Mouse (Mus musculus) heart, adult 2 months (tissue): ENCODE measurements around the gene Smim5. TPM values are rescaled to one million over a fixed set of nuclear protein-coding genes. Genes with fewer than 3 reads are reported as not detected.
A peak's percentile ranks its signal among the peaks of the same experiment; 100 is the strongest.

Experiments
- DNase-seq, 2 experiments: peaks; one replicate each; pipeline ENCODE4 v3.0.0; 2021
- H3K27ac ChIP-seq: fragments of 200-600 bp; 2 replicates; pipeline ENCODE4 v1.8.1; 2022
- H3K27me3 ChIP-seq: fragments of 200-500 bp; 2 replicates; pipeline ENCODE4 v1.6.1; 2012; ENCODE audit warnings: mild to moderate bottlenecking, low read length, inconsistent platforms, mixed read lengths; ENCODE audit not compliant: control insufficient read depth, insufficient read depth
- H3K36me3 ChIP-seq: fragments of 200-500 bp; 2 replicates; pipeline ENCODE4 v1.6.1; 2012; ENCODE audit warnings: low read length, inconsistent platforms; ENCODE audit not compliant: control insufficient read depth, insufficient read depth
- H3K4me1 ChIP-seq: fragments of 200-500 bp; 2 replicates; pipeline ENCODE4 v1.6.1; 2011; ENCODE audit warnings: low read length; ENCODE audit not compliant: control insufficient read depth, insufficient read depth
- H3K4me3 ChIP-seq: fragments of 200-600 bp; 2 replicates; pipeline ENCODE4 v1.8.1; 2022
- H3K79me2 ChIP-seq: fragments of 200-500 bp; replicated peaks from 2 replicates; pipeline ENCODE4 v1.6.1; 2012; ENCODE audit warnings: mild to moderate bottlenecking, inconsistent platforms, low read length, moderate library complexity, mixed read lengths; ENCODE audit not compliant: control insufficient read depth, insufficient read depth
- H3K9ac ChIP-seq: fragments of 200-500 bp; 2 replicates; pipeline ENCODE4 v1.6.1; 2012; ENCODE audit warnings: low read depth, mild to moderate bottlenecking, control low read depth, inconsistent platforms, low read length, mixed read lengths
- CTCF ChIP-seq: fragments of 200-600 bp; IDR thresholded peaks from 2 replicates; pipeline ENCODE4 v1.8.1; 2022; ENCODE audit warnings: antibody characterized with exemption, mild to moderate bottlenecking, moderate library complexity
- EP300 ChIP-seq: fragments of 200-500 bp; IDR thresholded peaks from 2 replicates; pipeline ENCODE4 v1.6.1; 2011; ENCODE audit warnings: low read depth, low read length, control low read depth; ENCODE audit not compliant: insufficient read depth
- POLR2A ChIP-seq: fragments of 200-500 bp; IDR thresholded peaks from 2 replicates; pipeline ENCODE4 v1.6.1; 2011; ENCODE audit warnings: mild to moderate bottlenecking, low read depth, low read length, control low read depth; ENCODE audit not compliant: insufficient read depth
- WGBS: fragments of 180-500 bp; shearing (Covaris S2); methylation state at CpG from one replicate; pipeline ENCODE4 v1.1.7; 2018; 5-methylcytosine and 5-hydroxymethylcytosine counted together
- intact Hi-C: fragments of 180-260 bp; cut with DNase I; formaldehyde crosslinking; loops from one replicate; pipeline ENCODE4 v1.15.1; 2025
- polyA plus RNA-seq: library from polyadenylated mRNA; depleted of rRNA; stranded (reverse); fragments of >200 nt; gene quantifications from 2 replicates; pipeline ENCODE4 v1.2.3, GENCODE M21; 2012
- total RNA-seq, 2 experiments: library from RNA; stranded (reverse); gene quantifications; 2 replicates each; pipeline ENCODE4 v1.2.3; 2021

The Smim5 gene
- total and polyA plus RNA-seq, 3 experiments: 10.2 to 21.8 (median 17.8) TPM

DNA sequence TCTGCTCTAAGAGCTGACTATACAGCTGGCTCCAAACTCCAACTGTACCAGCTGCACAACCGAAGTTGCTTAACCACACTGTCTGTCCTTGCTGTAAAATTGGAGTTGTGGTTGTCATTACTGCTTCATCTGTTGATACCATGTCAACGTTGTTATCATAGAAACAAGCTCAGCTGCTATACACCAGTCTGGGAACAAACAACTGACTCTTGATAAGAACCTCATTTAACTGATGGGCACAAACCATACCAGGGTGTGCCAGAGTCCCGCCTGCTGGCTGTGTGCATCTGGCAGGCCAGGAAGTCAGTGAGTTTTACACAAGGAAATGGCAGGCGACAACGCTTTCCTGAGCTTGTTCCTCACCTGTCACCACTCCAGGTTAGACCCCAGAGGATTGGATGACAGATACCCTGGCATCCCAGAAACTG, 11.4 kb downstream of the Smim5 start:
- DNase-seq: no peak
- 30% methylated on average over 5 of the region's 5 CpGs for WGBS

DNA sequence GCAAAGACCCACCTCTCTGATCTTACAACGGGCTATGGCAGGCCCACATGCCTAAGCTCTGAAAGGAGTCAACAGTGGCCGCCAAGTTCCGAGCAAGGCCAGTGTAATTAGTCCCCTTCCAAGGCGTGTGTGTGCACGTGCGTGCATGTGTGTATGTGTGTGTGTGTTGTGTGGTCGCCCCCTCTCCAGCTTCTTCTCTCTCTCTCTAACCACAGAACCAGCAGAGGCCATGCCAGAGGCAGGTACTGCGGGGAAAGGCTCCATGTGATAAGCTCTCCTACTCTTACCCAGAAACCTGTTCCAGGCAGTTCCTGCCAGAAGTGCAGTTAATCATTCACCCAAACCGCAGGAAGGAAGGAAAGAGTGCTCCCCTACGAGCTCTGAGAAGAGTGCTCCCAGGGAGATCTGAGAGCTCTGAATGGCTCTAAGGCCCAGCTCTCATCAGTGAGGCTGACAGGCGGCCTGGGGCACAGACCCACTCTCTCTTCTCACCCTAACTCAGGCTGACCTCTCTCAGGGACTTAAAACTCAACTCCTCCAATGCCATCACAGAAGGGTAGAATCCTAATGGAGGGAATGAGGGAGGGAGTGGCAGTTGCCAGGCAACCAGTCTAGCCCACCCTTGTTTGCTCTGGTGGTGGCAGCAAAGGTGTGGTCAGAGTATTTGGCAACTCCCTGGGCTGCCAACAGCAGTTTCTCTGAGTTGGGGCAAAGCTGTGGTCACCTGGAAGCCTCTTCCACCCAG, 12.0 kb downstream of the Smim5 start, which contains the start of gene Smim6:
Gene Smim6, plus strand, starts transcription at position 386 of the 745 bp plus-strand sequence.
- WGBS: 63% methylated on average over 11 of the region's 11 CpGs

More for the DNA sequence above, 11.4 kb downstream of the Smim5 start:
- no peaks in the 10 kb centered on the region for H3K79me2 ChIP-seq
- peaks cover 7% of the 10 kb centered on the region; the same call in 1 of the 2 replicates for H3K4me1 ChIP-seq
- intact Hi-C loops: no loop called here
- TF ChIP-seq POLR2A (no peak), EP300 (no peak), CTCF (no peak)
- no peak overlapping the region for H3K4me3 ChIP-seq
- H3K9ac ChIP-seq: no peak overlapping the region
- no peaks in the 10 kb centered on the region for H3K27me3 ChIP-seq
- no peaks in the 10 kb centered on the region; the same call in 1 of the 2 replicates for H3K36me3 ChIP-seq
- no peak overlapping the region for H3K27ac ChIP-seq

DNA sequence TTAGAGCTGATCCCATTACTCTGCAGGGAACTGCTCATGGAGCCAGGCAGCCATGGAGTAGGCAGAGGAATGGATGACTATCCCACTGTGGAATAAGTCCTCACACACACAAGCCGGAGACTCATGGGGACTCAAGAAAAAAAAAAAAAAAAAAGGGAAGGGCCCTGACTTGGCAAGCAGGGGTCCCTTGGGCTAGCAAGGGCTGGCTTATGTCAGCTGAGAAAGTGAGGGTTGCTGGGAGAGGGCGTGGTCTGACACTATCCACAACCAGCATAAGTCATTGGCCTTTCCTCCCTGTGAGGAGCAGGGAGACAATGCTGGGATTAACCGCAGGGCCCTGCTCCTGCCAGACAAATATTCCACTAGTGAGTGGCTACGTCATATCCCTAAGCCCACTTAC, 16.8 kb downstream of the Smim5 start:
- H3K27ac ChIP-seq: no peak overlapping the region
- DNase-seq: no peak
- no peaks in the 10 kb centered on the region for H3K79me2 ChIP-seq
- no peak for TF ChIP-seq POLR2A
- TF ChIP-seq CTCF: no peak
- no peak for TF ChIP-seq EP300
- no peaks in the 10 kb centered on the region for H3K27me3 ChIP-seq
- intact Hi-C loops: no loop called here
- no peaks in the 10 kb centered on the region for H3K36me3 ChIP-seq
- H3K9ac ChIP-seq: no peak overlapping the region
- 79% methylated on average over 4 of the region's 4 CpGs for WGBS
- no peaks in the 10 kb centered on the region; the same call in 1 of the 2 replicates for H3K4me1 ChIP-seq
- H3K4me3 ChIP-seq: no peak overlapping the region

More for the DNA sequence above, 12.0 kb downstream of the Smim5 start, which contains the start of gene Smim6:
- H3K9ac ChIP-seq: no peak within 1 kb of the TSS
- H3K79me2 ChIP-seq: no peaks in the 10 kb centered on the region
- no peaks in the 10 kb centered on the region for H3K27me3 ChIP-seq
- peaks cover 3% of the 10 kb centered on the region; the same call in 1 of the 2 replicates for H3K4me1 ChIP-seq
- DNase-seq: no peak
- H3K4me3 ChIP-seq: no peak within 1 kb of the TSS
- no peaks in the 10 kb centered on the region for H3K36me3 ChIP-seq
- intact Hi-C loops: no loop called here
- no peak within 1 kb of the TSS for H3K27ac ChIP-seq
- TF ChIP-seq CTCF: no peak
- no peak for TF ChIP-seq POLR2A
- no peak for TF ChIP-seq EP300

DNA sequence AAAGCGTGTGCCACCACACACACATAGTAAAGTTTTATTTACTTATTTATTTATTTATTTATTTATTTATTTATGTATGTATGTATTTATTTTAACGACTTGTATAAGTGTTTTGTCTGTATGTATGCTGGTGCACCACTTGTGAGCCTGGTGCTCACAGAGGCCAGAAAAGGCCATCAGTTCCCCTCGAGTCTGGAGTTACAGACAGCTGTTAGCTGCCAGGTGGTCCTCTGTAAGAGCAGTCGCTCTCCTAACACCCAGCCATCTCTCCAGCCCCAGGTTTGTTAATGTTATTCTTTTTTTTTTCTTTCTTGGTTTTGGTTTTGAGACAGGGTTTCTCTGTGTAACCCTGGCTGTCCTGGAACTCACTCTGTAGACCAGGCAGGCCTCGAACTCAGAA, 18.9 kb downstream of the Smim5 start:
- no peaks in the 10 kb centered on the region for H3K36me3 ChIP-seq
- TF ChIP-seq CTCF (no peak), POLR2A (no peak), EP300 (no peak)
- no peaks in the 10 kb centered on the region for H3K79me2 ChIP-seq
- intact Hi-C loops: no loop called here
- DNase-seq: no peak
- no peaks in the 10 kb centered on the region for H3K4me1 ChIP-seq
- H3K9ac ChIP-seq: no peak overlapping the region
- H3K4me3 ChIP-seq: no peak overlapping the region
- 87% methylated on average over 5 of the region's 5 CpGs for WGBS
- H3K27ac ChIP-seq: no peak overlapping the region
- H3K27me3 ChIP-seq: no peaks in the 10 kb centered on the region

DNA sequence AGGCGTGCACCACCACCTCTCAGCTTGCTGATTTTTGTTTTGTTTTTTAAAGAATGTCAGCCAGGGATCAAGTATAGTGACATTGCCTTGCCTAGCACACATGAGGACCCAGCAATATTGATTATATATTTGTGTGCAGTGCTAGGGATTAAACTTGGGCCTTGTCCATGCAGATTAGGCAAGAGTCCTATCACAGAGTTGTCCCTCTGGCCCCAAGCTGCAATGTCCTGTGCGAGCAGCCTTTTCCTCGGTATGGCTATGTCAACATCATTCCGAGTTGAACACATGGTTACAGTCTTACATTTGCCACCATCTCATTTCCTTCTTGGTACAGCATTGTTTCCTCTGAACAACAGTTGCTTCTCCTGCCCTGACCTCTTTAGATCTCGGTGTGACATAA, 19.3 kb downstream of the Smim5 start:
- H3K27ac ChIP-seq: no peak overlapping the region
- H3K36me3 ChIP-seq: no peaks in the 10 kb centered on the region

DNA sequence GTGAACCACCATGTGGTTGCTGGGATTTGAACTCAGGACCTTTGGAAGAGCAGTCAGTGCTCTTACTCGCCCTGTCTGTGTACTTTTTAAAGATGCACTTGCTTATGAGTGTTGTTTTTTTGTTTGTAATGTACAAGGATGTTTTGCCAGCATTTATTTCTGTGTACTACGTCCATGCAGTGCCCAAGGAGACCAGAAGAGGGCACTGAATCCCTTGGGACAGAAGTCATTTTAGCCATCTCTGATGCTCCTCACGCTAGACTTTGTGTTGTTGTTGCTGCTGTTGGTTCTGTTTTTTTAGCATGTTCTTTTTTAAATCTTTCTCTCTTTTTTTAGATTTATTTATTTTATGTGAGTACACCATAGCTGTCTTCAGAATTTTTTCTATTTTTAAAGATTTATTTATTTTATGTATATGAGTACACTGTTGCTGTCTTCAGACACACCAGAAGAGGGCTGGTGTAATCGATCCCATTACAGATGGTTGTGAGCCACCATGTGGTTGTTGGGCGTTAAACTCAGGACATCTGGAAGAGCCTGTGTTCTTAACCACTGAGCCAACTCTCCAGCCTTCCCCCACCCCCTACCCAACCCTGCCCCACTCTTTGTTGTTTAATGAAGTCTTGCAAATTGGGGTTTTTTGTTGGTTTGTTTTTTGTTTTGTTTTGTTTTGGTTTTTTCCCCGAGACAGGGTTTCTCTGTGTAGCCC, 20.5 kb downstream of the Smim5 start:
- TF ChIP-seq CTCF: peak; percentile 86
- TF ChIP-seq POLR2A: no peak
- TF ChIP-seq EP300: no peak
- Histone ChIP-seq H3K9ac (no peak overlapping the region), H3K4me1 (no peaks in the 10 kb centered on the region), H3K36me3 (no peaks in the 10 kb centered on the region), H3K27me3 (no peaks in the 10 kb centered on the region), H3K27ac (no peak overlapping the region), H3K4me3 (no peak overlapping the region), H3K79me2 (no peaks in the 10 kb centered on the region)
- DNase-seq: peak; percentile 33 to 54
- WGBS: 29% methylated on average over 6 of the region's 6 CpGs
- intact Hi-C loops: loop anchor here (2.0 kb wide), 1 partner anchor 21 kb away; the partner anchor contains the start of gene Smim5

More for the DNA sequence above, 19.3 kb downstream of the Smim5 start:
- no peaks in the 10 kb centered on the region for H3K79me2 ChIP-seq
- H3K27me3 ChIP-seq: no peaks in the 10 kb centered on the region
- H3K4me3 ChIP-seq: no peak overlapping the region
- TF ChIP-seq CTCF: no peak
- TF ChIP-seq POLR2A: no peak
- no peak for TF ChIP-seq EP300
- WGBS: 82% methylated on average over 5 of the region's 5 CpGs
- no peaks in the 10 kb centered on the region for H3K4me1 ChIP-seq
- intact Hi-C loops: no loop called here
- no peak overlapping the region for H3K9ac ChIP-seq
- no peak for DNase-seq
